Mouse (Mus musculus) G1E (cell line): Measurements from ENCODE around the gene Lzts3.

Experiments
- CTCF ChIP-seq: IDR thresholded peaks from 2 replicates; pipeline ENCODE4 v1.5.1; 2012; ENCODE audit warnings: low read depth, low read length, inconsistent platforms, mixed read lengths
- GATA1 ChIP-seq: IDR thresholded peaks from 2 replicates; pipeline ENCODE4 v1.6.1; 2012; ENCODE audit warnings: borderline replicate concordance, low read length, inconsistent platforms, mixed read lengths
- GATA2 ChIP-seq: IDR thresholded peaks from 2 replicates; pipeline ENCODE4 v1.6.1; 2012; ENCODE audit warnings: low read depth, low read length, inconsistent platforms, borderline replicate concordance
- POLR2AphosphoS5 ChIP-seq: IDR thresholded peaks from 2 replicates; pipeline ENCODE4 v1.6.1; 2012; ENCODE audit warnings: low read depth, low read length, inconsistent platforms; ENCODE audit not compliant: insufficient replicate concordance
- TAL1 ChIP-seq: conservative IDR thresholded peaks from 2 replicates; pipeline ENCODE4 v1.6.1; 2012; ENCODE audit warnings: low read depth, low read length, inconsistent platforms, mixed read lengths

GRCm38 (mm10) chr2:130613091-130613490 lies 29.5 kb downstream of the Lzts3 start:
- TF ChIP-seq CTCF (no peak), POLR2AphosphoS5 (no peak), GATA1 (no peak), GATA2 (no peak), TAL1 (no peak)
